Mouse (Mus musculus) stomach, postnatal 0 days (tissue): ENCODE data around the gene Fpgs. TPM values are rescaled to one million over a fixed set of nuclear protein-coding genes. Genes with fewer than 3 reads are reported as not detected.

Experiments used
- ATAC-seq: fragments of 200-750 bp; cut with Nextera tagmentation; 2 replicates; pipeline ENCODE4 v1.8.0; 2017; ENCODE audit not compliant: low FRiP score, low TSS enrichment
- DNase-seq: peaks from one replicate; pipeline ENCODE4 v3.0.0-alpha.2; 2016; ENCODE audit warnings: low spot score
- H3K27ac ChIP-seq: fragments of 300-500 bp; sonication (generic); replicated peaks from 2 replicates; pipeline ENCODE4 v1.5.1; 2014; ENCODE audit warnings: mild to moderate bottlenecking, control low read depth
- H3K27me3 ChIP-seq: fragments of 300-500 bp; sonication (generic); 2 replicates; pipeline ENCODE4 v1.6.1; 2014; ENCODE audit warnings: low read length; ENCODE audit not compliant: control insufficient read depth, insufficient read depth
- H3K36me3 ChIP-seq: fragments of 300-500 bp; sonication (generic); 2 replicates; pipeline ENCODE4 v1.6.1; 2014; ENCODE audit warnings: low read length, mixed read lengths; ENCODE audit not compliant: control insufficient read depth, insufficient read depth
- H3K4me1 ChIP-seq: fragments of 300-500 bp; sonication (generic); replicated peaks from 2 replicates; pipeline ENCODE4 v1.6.1; 2014; ENCODE audit warnings: antibody characterized with exemption; ENCODE audit not compliant: control insufficient read depth, insufficient read depth
- H3K4me2 ChIP-seq: fragments of 300-500 bp; sonication (generic); replicated peaks from 2 replicates; pipeline ENCODE4 v1.6.1; 2014; ENCODE audit warnings: low read depth, mild to moderate bottlenecking, control low read depth, moderate library complexity
- H3K4me3 ChIP-seq: fragments of 300-500 bp; sonication (generic); 2 replicates; pipeline ENCODE4 v1.5.1; 2014; ENCODE audit warnings: low read depth, low read length, control low read depth
- H3K9ac ChIP-seq: fragments of 300-500 bp; sonication (generic); 2 replicates; pipeline ENCODE4 v1.6.1; 2014; ENCODE audit warnings: mild to moderate bottlenecking, low read length, control low read depth, mixed read lengths
- H3K9me3 ChIP-seq: fragments of 300-500 bp; sonication (generic); 2 replicates; pipeline ENCODE4 v1.6.1; 2016; ENCODE audit warnings: low read length; ENCODE audit not compliant: control insufficient read depth
- CTCF ChIP-seq: IDR thresholded peaks from 2 replicates; pipeline ENCODE4 v1.5.1; 2016; ENCODE audit warnings: antibody characterized with exemption, low read depth, mild to moderate bottlenecking, moderate library complexity
- EP300 ChIP-seq: optimal IDR thresholded peaks from 2 replicates; pipeline ENCODE3; 2016; ENCODE audit warnings: antibody characterized with exemption
- WGBS: fragments of 180-500 bp; shearing (Covaris S2); extraction: QIAGEN DNeasy Blood & Tissue Kit; methylation state at CpG from one replicate; pipeline ENCODE4 v1.1.7; 2014; 5-methylcytosine and 5-hydroxymethylcytosine counted together
- polyA plus RNA-seq: library from polyadenylated mRNA; unstranded; fragments of >200 nt; fragmentation: Nextera tagmentation; extraction: Ambion mirVana; gene quantifications from 2 replicates; pipeline ENCODE4 v1.2.1, GENCODE M21; 2015

The Fpgs gene
- polyA plus RNA-seq, 1 experiment from 2014 or later, result 15.1 TPM

DNA sequence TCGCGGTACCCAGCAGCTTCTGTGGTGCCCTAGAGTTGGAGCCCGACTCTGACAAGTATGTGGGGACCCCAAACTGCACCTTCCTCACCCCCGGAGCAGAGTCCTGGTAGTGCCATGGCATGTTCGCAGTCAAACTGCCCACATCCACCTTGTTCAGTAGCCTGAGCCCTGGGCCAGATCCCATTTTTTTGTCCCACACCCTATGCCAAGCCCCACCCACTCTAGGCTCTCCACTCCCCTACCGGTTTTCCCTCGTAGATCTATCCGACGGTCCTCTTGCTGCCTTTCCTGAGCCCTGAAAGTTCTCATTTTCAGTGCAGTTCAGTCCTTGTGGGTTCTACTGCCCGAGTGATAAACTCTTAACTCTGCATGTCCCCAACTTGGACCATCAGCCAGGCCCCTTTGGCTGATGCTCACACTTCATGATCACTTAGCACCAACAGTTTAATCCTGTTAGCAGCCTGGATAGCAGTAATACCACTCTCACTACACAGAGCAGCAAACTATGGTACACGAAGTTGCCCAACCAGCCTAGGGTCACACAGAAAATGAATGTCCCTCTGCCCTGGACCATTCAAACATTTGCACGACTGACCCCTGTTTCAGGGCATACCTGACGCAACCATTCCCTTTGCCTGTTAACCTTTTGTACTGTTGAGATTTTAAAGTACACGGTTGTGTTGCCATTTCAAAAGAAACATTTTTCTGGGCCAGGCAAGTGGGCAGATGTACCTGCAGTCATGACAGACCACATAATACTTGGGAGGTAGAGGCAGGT is 2.8 kb downstream of the Fpgs start:
- Histone ChIP-seq H3K9ac (no peak overlapping the region), H3K36me3 (peaks cover 8% of the 10 kb centered on the region; the same call in 1 of the 2 replicates)

GRCm38 (mm10) chr2:32699680-32700079 is 4.3 kb downstream of the Fpgs start:
- Histone ChIP-seq H3K4me3 (no peak overlapping the region), H3K27me3 (no peaks in the 10 kb centered on the region), H3K4me1 (no peaks in the 10 kb centered on the region), H3K9me3 (no peaks in the 10 kb centered on the region), H3K27ac (no peak overlapping the region), H3K9ac (no peak overlapping the region), H3K36me3 (peaks cover 5% of the 10 kb centered on the region; the same call in 1 of the 2 replicates), H3K4me2 (no peak overlapping the region)
- 0 out of 2 replicates have a peak, but pooled peaks have one; percentile 14 for ATAC-seq
- 87% methylated on average over 6 of the region's 6 CpGs for WGBS
- DNase-seq, result no peak
- TF ChIP-seq CTCF (no peak), EP300 (no peak)

More for the DNA sequence above, 2.8 kb downstream of the Fpgs start:
- Histone ChIP-seq H3K4me3 (no peak overlapping the region), H3K27ac (no peak overlapping the region), H3K27me3 (no peaks in the 10 kb centered on the region), H3K9me3 (no peaks in the 10 kb centered on the region), H3K4me1 (no peaks in the 10 kb centered on the region), H3K4me2 (no peak overlapping the region)
- TF ChIP-seq CTCF (no peak), EP300 (no peak)
- ATAC-seq (no peak), DNase-seq (no peak)
- WGBS, result 74% methylated on average over 14 of the region's 14 CpGs

DNA sequence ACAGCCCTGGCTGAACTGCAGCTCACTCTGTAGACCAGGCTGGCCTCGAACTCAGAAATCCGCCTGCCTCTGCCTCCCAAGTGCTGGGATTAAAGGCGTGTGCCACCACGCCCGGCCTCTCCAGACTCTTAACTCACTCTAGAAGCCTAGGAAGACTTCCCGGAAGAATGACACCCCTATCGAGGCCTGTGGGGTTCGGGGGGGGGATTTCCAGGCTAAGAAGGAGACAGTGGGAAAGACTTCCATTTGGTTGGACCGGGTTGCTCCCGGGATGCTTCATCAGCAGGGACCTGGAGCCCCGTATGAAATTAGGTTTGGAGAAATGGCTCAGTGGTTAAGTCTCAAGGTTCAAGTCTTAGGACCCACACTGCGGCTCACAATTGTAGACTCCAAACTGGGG is 9.3 kb downstream of the Fpgs start:
- WGBS, result 82% methylated on average over 12 of the region's 12 CpGs
- Histone ChIP-seq H3K9me3 (no peaks in the 10 kb centered on the region), H3K27me3 (no peaks in the 10 kb centered on the region), H3K27ac (peak overlapping the region; percentile 67; the same call in 1 of the 2 replicates), H3K4me2 (peak overlapping the region; percentile 95), H3K4me3 (peak overlapping the region; percentile 75), H3K4me1 (peaks cover 4% of the 10 kb centered on the region), H3K36me3 (no peaks in the 10 kb centered on the region; the same call in 1 of the 2 replicates), H3K9ac (no peak overlapping the region; the same call in 1 of the 2 replicates)
- no peak for DNase-seq
- no peak for ATAC-seq
- TF ChIP-seq EP300, result no peak
- TF ChIP-seq CTCF, result no peak

- Histone ChIP-seq H3K9me3 (no peaks in the 10 kb centered on the region), H3K9ac (peak overlapping the region; percentile 87), H3K4me1 (peaks cover 4% of the 10 kb centered on the region), H3K27me3 (no peaks in the 10 kb centered on the region), H3K4me2 (peak overlapping the region; percentile 95), H3K27ac (peak overlapping the region; percentile 84), H3K4me3 (peak overlapping the region; percentile 75), H3K36me3 (no peaks in the 10 kb centered on the region; the same call in 1 of the 2 replicates)
- DNase-seq, result peak; percentile 97
- WGBS, result under 1% methylated on average over 51 of the region's 51 CpGs
- TF ChIP-seq CTCF (peak; percentile 88), EP300 (no peak)
- ATAC-seq, result peak; percentile 97
These were observed 10.0 kb downstream of the Fpgs start for GRCm38 (mm10) chr2:32693823-32694411.

DNA sequence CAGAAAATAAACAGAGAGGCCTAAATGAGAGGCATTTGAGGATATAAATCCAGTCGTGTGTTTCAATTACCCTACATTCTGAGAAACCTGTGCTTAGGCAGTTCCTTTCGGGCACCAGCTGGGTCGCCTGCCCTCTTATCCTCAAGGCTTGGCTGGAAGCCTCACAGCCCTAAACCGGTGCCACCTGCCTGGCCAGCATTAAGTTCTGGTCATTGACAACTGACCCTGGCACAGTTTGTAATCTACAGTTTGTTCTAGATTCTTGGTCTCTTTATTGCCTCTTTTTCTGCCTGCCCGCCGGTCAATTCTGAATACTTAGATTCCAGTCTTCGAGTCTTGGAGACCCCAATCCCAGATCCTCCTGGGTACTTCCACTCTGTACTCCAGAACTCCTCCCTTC is 10.7 kb downstream of the Fpgs start:
- peak overlapping the region; percentile 95 for H3K4me2 ChIP-seq
- peak overlapping the region; percentile 84 for H3K27ac ChIP-seq

More for the DNA sequence above, 10.7 kb downstream of the Fpgs start:
- 6% methylated on average over 7 of the region's 7 CpGs for WGBS
- DNase-seq (peak; percentile 44), ATAC-seq (no peak)
- H3K4me3 ChIP-seq, result peak overlapping the region; percentile 75
- no peaks in the 10 kb centered on the region for H3K9me3 ChIP-seq
- no peak for TF ChIP-seq EP300
- TF ChIP-seq CTCF, result no peak
- no peaks in the 10 kb centered on the region; the same call in 1 of the 2 replicates for H3K36me3 ChIP-seq
- peaks cover 4% of the 10 kb centered on the region for H3K4me1 ChIP-seq
- H3K9ac ChIP-seq, result peak overlapping the region; percentile 87
- no peaks in the 10 kb centered on the region for H3K27me3 ChIP-seq
